ENCODE assay signal across 8 mouse cellular contexts in genomic region chr2:52858529-52859465, GRCm38 (mm10). TPM values are rescaled to one million over a fixed set of nuclear protein-coding genes. Genes with fewer than 3 reads are reported as not detected.
A peak's percentile ranks its signal among the peaks of the same experiment; 100 is the strongest.
DNase-seq lines count a peak whose midpoint lies in the region; ATAC-seq lines count a peak whose summit lies in the region.

No protein-coding gene starts in this region.

- DNase-seq in 3134 (ENCODE audit: extremely low read depth, insufficient read length, low spot score) = peak; percentile 77
- peak; percentile 71 for DNase-seq in adrenal gland, postnatal 14 days
- peak; percentile 73 for DNase-seq in embryonic facial prominence, embryonic 14.5 days (ENCODE audit: low spot score)
- DNase-seq in liver, embryonic 13.5 days = no peak
- DNase-seq in urinary bladder, postnatal 14 days (ENCODE audit: low spot score) = peak; percentile 41

- peaks cover 35% of the 10 kb centered on the region for H3K4me1 ChIP-seq in embryonic facial prominence, embryonic 14.5 days (ENCODE audit: control insufficient read depth, insufficient read depth, low read length)
- peaks cover 17% of the 10 kb centered on the region for H3K4me1 ChIP-seq in heart, embryonic 12.5 days (replicated peaks)
- peaks cover 15% of the 10 kb centered on the region for H3K4me1 ChIP-seq in kidney, embryonic 14.5 days (ENCODE audit: control insufficient read depth, insufficient read depth, low read length)
- H3K4me1 ChIP-seq in liver, embryonic 13.5 days (replicated peaks) = peaks cover 13% of the 10 kb centered on the region; the same call in 1 of the 2 replicates
- peaks cover 45% of the 10 kb centered on the region for H3K4me1 ChIP-seq in neural tube, embryonic 13.5 days (replicated peaks)

- peak overlapping the region; percentile 87 for H3K4me2 ChIP-seq in embryonic facial prominence, embryonic 14.5 days (ENCODE audit: low read depth, low read length)
- H3K4me2 ChIP-seq in heart, embryonic 12.5 days = peak overlapping the region; percentile 96
- peak overlapping the region; percentile 66 for H3K4me2 ChIP-seq in kidney, embryonic 14.5 days (replicated peaks; ENCODE audit: low read depth, low read length)
- H3K4me2 ChIP-seq in liver, embryonic 13.5 days = peak overlapping the region; percentile 72
- peak overlapping the region; percentile 90 for H3K4me2 ChIP-seq in neural tube, embryonic 13.5 days

- H3K27ac ChIP-seq in embryonic facial prominence, embryonic 14.5 days (replicated peaks; ENCODE audit: low read depth, low read length) = peak overlapping the region; percentile 72
- no peak overlapping the region for H3K27ac ChIP-seq in heart, embryonic 12.5 days (ENCODE audit: poor library complexity, severe bottlenecking)
- H3K27ac ChIP-seq in kidney, embryonic 14.5 days (ENCODE audit: low read depth, low read length) = peak overlapping the region; percentile 47
- no peak overlapping the region for H3K27ac ChIP-seq in liver, embryonic 13.5 days
- H3K27ac ChIP-seq in neural tube, embryonic 13.5 days (replicated peaks) = peak overlapping the region; percentile 93

- peak overlapping the region; percentile 97 for H3K4me3 ChIP-seq in embryonic facial prominence, embryonic 14.5 days (ENCODE audit: low read depth, low read length)
- peak overlapping the region; percentile 79 for H3K4me3 ChIP-seq in heart, embryonic 12.5 days
- H3K4me3 ChIP-seq in kidney, embryonic 14.5 days (ENCODE audit: low read length) = peak overlapping the region; percentile 87
- peak overlapping the region; percentile 66 for H3K4me3 ChIP-seq in liver, embryonic 13.5 days (replicated peaks)
- H3K4me3 ChIP-seq in neural tube, embryonic 13.5 days = peak overlapping the region; percentile 99

- under 1% methylated on average over 35 of the region's 46 CpGs for WGBS in embryonic facial prominence, embryonic 14.5 days
- under 1% methylated on average over 41 of the region's 46 CpGs for WGBS in heart, embryonic 12.5 days
- WGBS in kidney, embryonic 14.5 days = under 1% methylated on average over 43 of the region's 46 CpGs
- 1% methylated on average over 46 of the region's 46 CpGs for WGBS in liver, embryonic 13.5 days (ENCODE audit: insufficient replicate concordance)
- WGBS in neural tube, embryonic 13.5 days = under 1% methylated on average over 46 of the region's 46 CpGs

- H3K27me3 ChIP-seq in embryonic facial prominence, embryonic 14.5 days (replicated peaks; ENCODE audit: control insufficient read depth, insufficient read depth, low read length) = no peaks in the 10 kb centered on the region
- H3K27me3 ChIP-seq in heart, embryonic 12.5 days (replicated peaks) = no peaks in the 10 kb centered on the region
- H3K27me3 ChIP-seq in kidney, embryonic 14.5 days (ENCODE audit: control insufficient read depth, insufficient read depth, low read length) = no peaks in the 10 kb centered on the region
- peaks cover 50% of the 10 kb centered on the region for H3K27me3 ChIP-seq in liver, embryonic 13.5 days
- H3K27me3 ChIP-seq in neural tube, embryonic 13.5 days = no peaks in the 10 kb centered on the region

- H3K9ac ChIP-seq in embryonic facial prominence, embryonic 14.5 days (ENCODE audit: low read depth, low read length) = peak overlapping the region; percentile 88
- H3K9ac ChIP-seq in heart, embryonic 12.5 days = peak overlapping the region; percentile 77
- H3K9ac ChIP-seq in kidney, embryonic 14.5 days (ENCODE audit: low read depth, low read length) = peak overlapping the region; percentile 86
- peak overlapping the region; percentile 61 for H3K9ac ChIP-seq in liver, embryonic 13.5 days
- H3K9ac ChIP-seq in neural tube, embryonic 13.5 days = peak overlapping the region; percentile 97

- no peaks in the 10 kb centered on the region for H3K9me3 ChIP-seq in embryonic facial prominence, embryonic 14.5 days (ENCODE audit: control insufficient read depth, low read length)
- H3K9me3 ChIP-seq in heart, embryonic 12.5 days (replicated peaks) = no peaks in the 10 kb centered on the region
- no peaks in the 10 kb centered on the region for H3K9me3 ChIP-seq in kidney, embryonic 14.5 days (ENCODE audit: control insufficient read depth, low read length)
- no peaks in the 10 kb centered on the region for H3K9me3 ChIP-seq in liver, embryonic 13.5 days (replicated peaks)
- no peaks in the 10 kb centered on the region for H3K9me3 ChIP-seq in neural tube, embryonic 13.5 days

- no peaks in the 10 kb centered on the region for H3K36me3 ChIP-seq in embryonic facial prominence, embryonic 14.5 days (ENCODE audit: control insufficient read depth, insufficient read depth, low read length)
- H3K36me3 ChIP-seq in heart, embryonic 12.5 days = no peaks in the 10 kb centered on the region
- no peaks in the 10 kb centered on the region for H3K36me3 ChIP-seq in kidney, embryonic 14.5 days (ENCODE audit: control insufficient read depth, insufficient read depth, low read length)
- H3K36me3 ChIP-seq in liver, embryonic 13.5 days = no peaks in the 10 kb centered on the region
- no peaks in the 10 kb centered on the region for H3K36me3 ChIP-seq in neural tube, embryonic 13.5 days

- peak; percentile 20 for ATAC-seq in embryonic facial prominence, embryonic 14.5 days (ENCODE audit: low read depth)
- peak; percentile 24 for ATAC-seq in heart, embryonic 12.5 days (ENCODE audit: insufficient number of reproducible peaks, low FRiP score)
- ATAC-seq in kidney, embryonic 14.5 days (ENCODE audit: low FRiP score, low TSS enrichment) = peak; percentile 49
- ATAC-seq in liver, embryonic 13.5 days (ENCODE audit: low read depth) = no peak
- peak; percentile 41 for ATAC-seq in neural tube, embryonic 13.5 days (ENCODE audit: low read depth)

RNA-seq across cellular contexts. Expression of gene Fmnl2, which starts 1.1 kb away (rescaled TPM):
- total RNA-seq in adrenal gland, postnatal 14 days (2021) = 15.6 and 21.0 TPM in 2 replicates
- 9.9 and 10.4 TPM in 2 replicates for polyA plus RNA-seq in embryonic facial prominence, embryonic 14.5 days (2014; fragmentation: Nextera tagmentation; extraction: Ambion mirVana)
- 1.1 and 1.4 TPM in 2 replicates for polyA plus RNA-seq in heart, embryonic 12.5 days (2016; fragmentation: Nextera tagmentation; extraction: Ambion mirVana)
- polyA plus RNA-seq in kidney, embryonic 14.5 days (2014; fragmentation: Nextera tagmentation; extraction: Ambion mirVana) = 13.5 and 13.8 TPM in 2 replicates
- polyA plus RNA-seq in liver, embryonic 13.5 days (2015; fragmentation: Nextera tagmentation; extraction: Ambion mirVana) = 0.37 and 0.46 TPM in 2 replicates
- 10.5 and 10.9 TPM in 2 replicates for polyA plus RNA-seq in neural tube, embryonic 13.5 days (2015; fragmentation: Nextera tagmentation; extraction: Ambion mirVana)

Comparison
In these comparisons a context has a peak if more than half of its experiments do, and no peak if none do; other contexts are left out.
1. H3K27ac ChIP-seq: peak in embryonic facial prominence, embryonic 14.5 days (single experiment), kidney, embryonic 14.5 days (single experiment) and neural tube, embryonic 13.5 days (single experiment); none in heart, embryonic 12.5 days (single experiment) and liver, embryonic 13.5 days (single experiment).
2. Peak in every context shown above with its lines, with median percentiles within 50 percentile points of each other: H3K4me2 ChIP-seq, H3K4me3 ChIP-seq and H3K9ac ChIP-seq.